Mouse (Mus musculus): ENCODE data around the gene Ints2.

DNA sequence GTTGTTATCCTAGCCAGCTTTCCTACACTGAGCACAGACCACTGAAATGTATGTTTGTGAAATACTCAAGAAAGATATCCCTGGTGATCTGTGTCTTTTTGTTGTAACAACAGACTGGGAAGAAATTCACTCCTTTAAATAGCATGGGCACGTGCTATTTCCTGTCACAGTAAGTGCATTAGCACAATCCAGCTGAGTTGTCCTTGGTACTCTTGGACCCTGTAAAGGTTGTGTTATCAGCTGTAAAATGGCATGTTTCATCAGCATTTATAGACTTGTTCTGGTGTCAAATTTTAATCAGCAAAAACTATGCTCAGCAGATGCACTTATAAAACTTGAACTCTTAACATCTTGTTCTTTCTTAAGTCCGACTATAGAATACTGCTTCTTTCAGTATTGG is 86.6 kb downstream of the Ints2 start:
- TF ChIP-seq USF1 (IDR thresholded peaks at IDR 0.05; ENCODE audit: low read depth) = no peak
- no peak for TF ChIP-seq POLR2A (IDR thresholded peaks at IDR 0.05; ENCODE audit: insufficient read length, low read depth)
- TF ChIP-seq POLR2AphosphoS2 (IDR thresholded peaks at IDR 0.05; ENCODE audit: insufficient read length, low read depth) = no peak
- no peak for TF ChIP-seq E2F4 (IDR thresholded peaks at IDR 0.05; ENCODE audit: insufficient read depth)
- no peak for TF ChIP-seq SRF (IDR thresholded peaks at IDR 0.05; ENCODE audit: control insufficient read depth, insufficient read length, low read depth)
- TF ChIP-seq TCF3 (IDR thresholded peaks at IDR 0.05; ENCODE audit: insufficient read length, low read depth) = no peak
